Mouse (Mus musculus): ENCODE measurements around the gene Rbck1. TPM values are rescaled to one million over a fixed set of nuclear protein-coding genes. Genes with fewer than 3 reads are reported as not detected.
A peak's percentile ranks its signal among the peaks of the same experiment; 100 is the strongest.
"Not testable (repeated sequence)": the region's sequence is repeated elsewhere in the genome, so short reads cannot be mapped to it uniquely, and the experiment has no call there.

The Rbck1 gene
- total RNA-seq (2017): 90.7 and 112 TPM in 2 replicates

DNA sequence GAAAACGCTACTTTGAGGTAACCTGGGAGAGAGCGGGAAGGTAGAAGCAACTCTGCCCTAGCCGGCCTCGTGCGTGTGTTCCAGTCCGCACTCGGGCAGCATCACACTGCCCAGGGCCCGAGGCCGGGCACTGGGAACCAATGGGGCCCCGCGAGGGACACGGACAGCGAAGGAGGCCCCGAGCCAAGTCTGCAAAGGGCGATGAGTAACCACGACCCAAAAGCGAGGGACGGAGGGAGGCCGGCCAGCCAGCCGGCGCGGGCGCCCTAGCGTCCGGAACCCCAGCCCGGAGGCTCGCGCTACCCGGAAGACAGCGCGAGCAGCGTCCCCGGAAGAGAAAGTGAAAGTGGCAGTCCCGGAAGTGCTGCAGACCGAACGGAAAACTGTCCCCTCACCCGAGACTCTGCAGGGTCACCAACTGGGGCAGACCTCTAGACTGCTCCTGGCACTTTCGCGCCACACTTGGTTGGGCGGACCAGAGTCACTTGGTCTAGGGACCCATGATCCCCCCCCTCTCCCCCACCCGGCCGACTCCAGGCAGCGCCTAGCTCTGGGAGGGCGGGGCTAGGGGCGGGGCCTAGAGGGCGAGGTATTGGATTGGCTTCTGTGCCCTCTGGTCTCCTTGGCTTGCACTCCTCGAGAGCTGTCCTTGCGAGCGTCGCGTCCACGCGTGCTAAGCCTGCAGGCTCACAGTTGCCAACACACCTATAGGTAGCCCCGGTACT, at the start of gene Rbck1:
Rbck1 (minus strand) TSS at position 553 of the 725 bp plus-strand sequence.
- ATAC-seq (ENCODE audit: extremely low read depth, insufficient number of reproducible peaks, low FRiP score, poor library complexity, severe bottlenecking): peak; percentile 87

GRCm38 (mm10) chr2:152376345-152376741, 43.9 kb upstream of the Rbck1 start, which contains the start of gene Nrsn2:
TSS of gene Nrsn2 (minus strand) at chr2:152376638.
- no peak for ATAC-seq (ENCODE audit: extremely low read depth, insufficient number of reproducible peaks, low FRiP score, poor library complexity, severe bottlenecking)

DNA sequence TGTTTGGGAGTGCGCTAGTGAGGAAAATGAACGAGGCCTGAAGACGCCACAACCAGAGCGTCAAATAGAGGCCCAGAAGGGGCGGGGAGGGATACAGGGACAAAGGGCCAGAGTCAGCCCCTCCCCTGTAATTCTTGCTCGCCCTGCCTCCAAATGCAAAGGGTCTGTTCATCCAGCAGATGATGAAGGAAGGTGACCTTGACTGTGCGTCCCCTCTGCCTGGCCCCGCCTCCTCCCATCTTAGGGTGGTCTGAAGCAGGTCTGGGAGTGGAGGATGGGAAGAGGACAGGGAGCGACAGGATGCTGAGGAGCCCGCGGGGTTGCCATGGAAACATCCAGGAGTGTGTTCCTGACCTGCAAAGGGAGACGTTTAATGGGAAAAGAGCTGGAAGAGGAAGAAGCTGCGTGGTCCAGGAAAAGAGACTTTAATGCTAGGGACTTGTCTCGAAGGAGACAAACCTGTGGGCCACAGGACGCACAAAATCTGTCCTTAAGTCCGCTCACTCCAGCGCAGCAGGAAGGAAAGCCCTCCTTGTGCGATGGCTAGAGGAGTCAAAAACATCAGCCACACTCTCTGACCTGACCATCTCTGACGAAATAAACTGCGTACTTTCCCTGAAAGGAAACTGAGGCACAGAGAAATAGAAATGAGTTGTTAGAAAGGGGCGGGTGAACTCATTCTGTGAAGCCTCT, 43.3 kb upstream of the Rbck1 start:
- no peak for ATAC-seq (ENCODE audit: extremely low read depth, insufficient number of reproducible peaks, low FRiP score, poor library complexity, severe bottlenecking)

GRCm38 (mm10) chr2:152373547-152373946, 41.1 kb upstream of the Rbck1 start:
- no peak for ATAC-seq (ENCODE audit: extremely low read depth, insufficient number of reproducible peaks, low FRiP score, poor library complexity, severe bottlenecking)

DNA sequence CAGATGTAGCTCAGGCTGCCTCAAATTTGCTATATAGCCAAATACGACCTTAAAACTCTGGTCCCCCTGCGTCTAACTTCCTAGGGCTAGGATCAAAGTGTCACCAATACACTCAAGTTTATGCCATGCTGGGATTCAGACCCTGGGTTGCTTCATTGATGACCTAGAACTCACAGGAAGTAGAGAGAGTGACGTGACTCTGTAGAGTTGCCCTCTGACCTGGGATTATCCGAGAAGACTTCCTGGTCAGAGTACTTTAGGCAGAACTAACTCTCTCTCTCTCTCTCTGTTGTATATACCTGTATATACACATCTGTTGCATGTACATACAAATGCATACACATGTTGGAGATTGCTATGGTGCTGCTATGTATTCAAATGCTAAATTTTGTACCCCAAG, 40.2 kb upstream of the Rbck1 start:
- ATAC-seq (ENCODE audit: extremely low read depth, insufficient number of reproducible peaks, low FRiP score, poor library complexity, severe bottlenecking): no peak

- ATAC-seq (ENCODE audit: extremely low read depth, insufficient number of reproducible peaks, low FRiP score, poor library complexity, severe bottlenecking): no peak
Measured at GRCm38 (mm10) chr2:152372104-152372503, 39.7 kb upstream of the Rbck1 start.

DNA sequence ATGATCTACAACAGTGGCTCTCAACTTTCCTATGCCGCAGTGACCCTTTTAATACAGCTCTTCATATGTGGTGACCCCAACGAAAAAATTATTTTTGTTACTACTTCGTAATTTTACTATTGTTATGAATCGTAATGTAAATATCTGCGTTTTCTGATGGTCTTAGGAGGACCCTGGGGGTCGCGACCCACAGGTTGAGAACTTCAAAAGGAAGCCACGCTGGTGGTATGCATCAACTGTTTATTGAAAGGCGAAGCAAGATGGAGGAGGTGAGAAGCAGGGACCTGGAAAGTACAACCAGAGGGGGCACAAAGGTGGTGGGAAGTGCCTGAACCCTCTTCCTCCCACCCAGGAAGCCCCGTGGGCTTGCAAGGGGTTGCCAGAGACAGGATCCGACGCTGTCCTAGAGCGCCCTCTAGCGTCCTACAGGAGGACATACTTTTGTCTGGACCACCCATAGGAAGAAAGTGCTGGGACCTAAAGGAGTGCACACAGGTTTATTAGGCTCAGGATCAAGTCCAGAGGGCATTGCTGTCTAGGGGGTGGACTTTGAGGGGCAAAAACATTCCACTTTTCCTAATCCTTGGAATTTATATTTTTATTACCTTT, 36.2 kb upstream of the Rbck1 start:
- peak; percentile 64 for ATAC-seq (ENCODE audit: extremely low read depth, insufficient number of reproducible peaks, low FRiP score, poor library complexity, severe bottlenecking)

DNA sequence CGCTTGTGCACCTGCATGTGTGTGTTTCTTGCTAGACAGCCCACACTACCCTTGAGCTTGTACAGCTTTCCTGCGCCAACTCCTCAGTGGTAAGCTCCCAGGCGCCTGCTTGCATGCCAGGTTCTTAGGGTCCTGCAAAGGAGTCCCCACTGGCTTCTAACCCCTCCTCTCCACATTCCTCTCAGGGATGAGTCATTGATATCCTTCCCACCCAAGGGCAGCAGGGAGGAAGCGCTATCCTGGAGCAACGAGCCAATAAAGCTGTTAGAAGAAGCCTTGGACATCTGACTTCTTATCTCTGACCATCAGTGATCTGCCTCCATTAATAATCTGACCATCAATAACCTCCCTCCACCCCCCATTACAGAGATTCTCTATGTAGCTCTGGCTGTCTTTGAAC, 35.5 kb upstream of the Rbck1 start:
- no peak for ATAC-seq (ENCODE audit: extremely low read depth, insufficient number of reproducible peaks, low FRiP score, poor library complexity, severe bottlenecking)

DNA sequence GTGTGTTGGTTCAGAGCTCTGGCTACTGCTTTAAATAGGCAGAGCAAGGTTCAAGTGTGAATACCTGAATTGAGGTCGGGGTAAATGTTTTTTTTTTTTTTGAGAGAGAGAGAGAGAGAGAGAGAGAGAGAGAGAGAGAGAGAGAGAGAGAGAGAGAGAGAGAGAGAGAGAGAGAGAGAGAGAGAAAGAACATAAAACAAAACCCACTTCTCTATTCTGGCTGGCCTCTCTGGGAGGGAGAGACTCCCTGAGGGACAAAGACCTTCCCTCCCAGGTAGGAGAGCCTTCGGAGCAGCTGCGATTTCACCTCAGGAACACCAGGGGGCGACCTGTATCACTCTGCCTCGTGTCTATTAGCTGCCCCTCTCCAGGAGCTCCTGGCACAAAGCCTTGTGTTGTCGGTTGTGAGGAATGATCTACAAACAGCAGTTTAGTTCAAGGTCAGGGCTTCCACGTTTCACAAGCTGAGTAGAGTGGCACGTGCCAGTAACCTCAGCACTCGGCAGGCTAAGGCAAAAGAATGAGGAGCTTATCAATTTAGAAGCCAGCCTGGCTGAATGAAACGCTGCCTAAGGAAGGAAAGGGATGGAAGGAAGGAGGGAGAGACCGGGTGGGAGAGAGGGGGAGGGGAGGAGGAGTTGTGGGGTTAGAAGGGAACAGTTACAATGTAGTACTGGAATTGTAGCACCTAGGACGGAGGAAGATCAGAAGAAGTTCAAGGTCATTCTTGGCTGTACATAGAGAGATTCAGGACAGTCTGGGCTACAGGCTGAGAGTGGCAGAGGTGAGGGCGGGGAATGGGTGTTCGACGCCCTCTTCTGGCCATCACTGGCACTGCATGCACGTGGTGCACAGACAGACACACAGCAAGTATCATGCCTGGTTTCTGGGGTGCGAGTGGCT, 31.0 kb upstream of the Rbck1 start:
- peak; percentile 77 for ATAC-seq (ENCODE audit: extremely low read depth, insufficient number of reproducible peaks, low FRiP score, poor library complexity, severe bottlenecking)

- ATAC-seq (ENCODE audit: extremely low read depth, insufficient number of reproducible peaks, low FRiP score, poor library complexity, severe bottlenecking): no peak
Measured at GRCm38 (mm10) chr2:152361193-152361592, 28.7 kb upstream of the Rbck1 start.

GRCm38 (mm10) chr2:152360271-152360775, 27.9 kb upstream of the Rbck1 start:
- no peak; the same call in 1 of the 2 replicates for ATAC-seq (ENCODE audit: extremely low read depth, insufficient number of reproducible peaks, low FRiP score, poor library complexity, severe bottlenecking)

DNA sequence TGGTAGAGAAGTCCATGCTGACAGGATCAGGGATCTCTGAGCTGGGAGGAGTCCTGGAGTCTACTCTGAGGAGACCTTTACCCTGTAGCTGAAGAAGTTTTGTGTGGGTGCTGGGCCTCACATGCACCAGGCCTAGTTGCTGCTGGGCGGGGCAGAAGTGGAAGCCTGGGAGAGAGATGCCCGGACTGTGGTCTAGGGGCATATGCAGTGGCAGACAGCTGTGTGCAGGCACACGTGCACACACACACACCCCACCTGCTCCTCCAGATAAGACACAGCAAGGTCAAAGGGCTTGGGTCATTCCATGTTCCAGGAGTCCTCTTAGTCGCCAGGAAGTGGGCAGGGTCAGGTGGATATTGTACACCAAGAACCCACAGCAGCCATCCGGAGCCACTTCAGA, 27.2 kb upstream of the Rbck1 start:
- ATAC-seq (ENCODE audit: extremely low read depth, insufficient number of reproducible peaks, low FRiP score, poor library complexity, severe bottlenecking): no peak

GRCm38 (mm10) chr2:152358977-152359376, 26.5 kb upstream of the Rbck1 start:
- not testable (repeated sequence) for ATAC-seq (ENCODE audit: extremely low read depth, insufficient number of reproducible peaks, low FRiP score, poor library complexity, severe bottlenecking)

DNA sequence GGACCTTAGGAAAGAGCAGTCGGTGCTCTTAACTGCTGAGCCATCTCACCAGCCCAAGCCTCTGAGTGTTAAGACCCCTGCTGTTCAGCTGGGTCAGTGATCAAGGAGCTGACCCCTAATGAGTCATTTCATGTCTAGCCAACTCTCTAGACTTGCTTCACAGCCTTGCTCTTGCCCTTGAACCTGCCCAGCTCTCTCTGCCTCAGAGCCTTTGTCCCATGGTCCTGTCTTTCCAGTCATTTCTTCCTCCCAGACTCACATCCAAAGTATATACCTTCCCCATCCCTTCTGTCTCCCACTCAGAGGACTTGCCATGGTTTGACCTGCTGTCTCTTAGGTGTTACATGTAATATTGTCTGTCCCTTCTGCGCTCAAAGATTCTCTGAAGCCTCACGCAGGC, 24.8 kb upstream of the Rbck1 start:
- no peak for ATAC-seq (ENCODE audit: extremely low read depth, insufficient number of reproducible peaks, low FRiP score, poor library complexity, severe bottlenecking)

DNA sequence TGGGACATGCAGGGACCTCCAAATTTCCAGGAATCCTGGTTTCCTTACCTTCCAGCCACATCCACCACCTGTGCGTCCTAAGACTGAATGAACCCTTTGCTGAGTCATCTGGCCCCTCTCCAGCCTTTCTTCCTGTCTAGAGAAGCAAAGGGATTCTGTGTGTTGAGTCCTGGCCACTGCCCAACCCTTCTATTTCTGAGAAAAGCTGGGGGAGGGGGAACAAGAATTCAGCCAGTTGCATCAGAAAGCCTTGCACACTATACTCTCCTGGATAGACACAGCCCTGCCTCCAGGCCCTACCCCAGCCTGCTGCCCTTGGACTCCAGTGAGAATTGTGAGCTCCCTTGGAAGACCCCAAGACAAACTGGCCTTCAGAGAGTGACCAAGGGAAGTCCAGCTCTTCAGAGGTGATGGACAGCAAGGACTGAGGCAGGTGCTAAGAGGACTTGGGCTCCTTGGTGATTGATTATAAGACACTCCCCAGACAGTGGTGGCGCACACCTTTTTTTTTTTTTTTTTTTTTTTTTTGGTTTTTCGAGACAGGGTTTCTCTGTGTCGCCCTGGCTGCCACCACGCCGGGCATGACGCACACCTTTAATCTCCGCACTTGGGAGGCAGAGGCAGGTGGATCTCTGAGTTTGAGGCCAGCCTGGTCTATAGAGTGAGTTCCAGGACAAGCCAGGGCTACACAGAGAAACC, 17.5 kb upstream of the Rbck1 start:
- no peak for ATAC-seq (ENCODE audit: extremely low read depth, insufficient number of reproducible peaks, low FRiP score, poor library complexity, severe bottlenecking)

DNA sequence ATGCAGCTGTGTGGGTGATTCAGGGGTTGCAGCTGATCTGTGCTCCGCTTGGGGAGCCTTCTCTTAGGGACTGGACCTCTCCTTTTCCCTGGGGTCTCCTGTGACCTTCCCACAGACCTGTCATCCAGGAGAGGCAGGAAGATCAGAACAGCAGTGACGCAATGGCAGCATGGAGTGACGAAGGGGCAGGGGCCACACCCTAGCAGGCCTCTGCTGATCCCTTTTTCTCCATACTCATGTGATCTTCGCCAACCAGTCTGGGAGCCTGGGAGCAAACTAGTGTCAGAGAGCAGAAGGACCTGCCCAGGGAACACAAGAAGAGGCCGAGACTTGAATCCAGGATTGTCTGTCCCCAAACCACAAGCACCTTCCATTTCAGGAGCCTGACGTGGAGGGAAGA, 16.8 kb upstream of the Rbck1 start:
- ATAC-seq (ENCODE audit: extremely low read depth, insufficient number of reproducible peaks, low FRiP score, poor library complexity, severe bottlenecking): no peak

- no peak for ATAC-seq (ENCODE audit: extremely low read depth, insufficient number of reproducible peaks, low FRiP score, poor library complexity, severe bottlenecking)
Measured at GRCm38 (mm10) chr2:152347722-152348121, 15.3 kb upstream of the Rbck1 start.

- no peak for ATAC-seq (ENCODE audit: extremely low read depth, insufficient number of reproducible peaks, low FRiP score, poor library complexity, severe bottlenecking)
Measured at GRCm38 (mm10) chr2:152346776-152347465, 14.5 kb upstream of the Rbck1 start.
